Mouse (Mus musculus): Measurements from ENCODE around the gene Lmbr1.
"Not testable (repeated sequence)": the region's sequence is repeated elsewhere in the genome, so short reads cannot be mapped to it uniquely, and the experiment has no call there.

Lmbr1 gene

GRCm38 (mm10) chr5:29378298-29379036, at the start of gene Lmbr1:
TSS of gene Lmbr1 (minus strand) at chr5:29378390.
- peak; percentile 88 to 89 for DNase-seq (ENCODE audit: low spot score in 2 of 2)

- not testable (repeated sequence) for DNase-seq (ENCODE audit: low spot score in 2 of 2)
These were observed 45.1 kb upstream of the Lmbr1 start for GRCm38 (mm10) chr5:29423330-29423729.

- DNase-seq (ENCODE audit: low spot score in 2 of 2) = no peak
These were observed 34.9 kb upstream of the Lmbr1 start for GRCm38 (mm10) chr5:29413041-29413440.

- DNase-seq (ENCODE audit: low spot score in 2 of 2) = no peak
These were observed 32.7 kb upstream of the Lmbr1 start for GRCm38 (mm10) chr5:29410854-29411253.

- no peak for DNase-seq (ENCODE audit: low spot score in 2 of 2)
These were observed 20.2 kb upstream of the Lmbr1 start for GRCm38 (mm10) chr5:29398427-29398826.

DNA sequence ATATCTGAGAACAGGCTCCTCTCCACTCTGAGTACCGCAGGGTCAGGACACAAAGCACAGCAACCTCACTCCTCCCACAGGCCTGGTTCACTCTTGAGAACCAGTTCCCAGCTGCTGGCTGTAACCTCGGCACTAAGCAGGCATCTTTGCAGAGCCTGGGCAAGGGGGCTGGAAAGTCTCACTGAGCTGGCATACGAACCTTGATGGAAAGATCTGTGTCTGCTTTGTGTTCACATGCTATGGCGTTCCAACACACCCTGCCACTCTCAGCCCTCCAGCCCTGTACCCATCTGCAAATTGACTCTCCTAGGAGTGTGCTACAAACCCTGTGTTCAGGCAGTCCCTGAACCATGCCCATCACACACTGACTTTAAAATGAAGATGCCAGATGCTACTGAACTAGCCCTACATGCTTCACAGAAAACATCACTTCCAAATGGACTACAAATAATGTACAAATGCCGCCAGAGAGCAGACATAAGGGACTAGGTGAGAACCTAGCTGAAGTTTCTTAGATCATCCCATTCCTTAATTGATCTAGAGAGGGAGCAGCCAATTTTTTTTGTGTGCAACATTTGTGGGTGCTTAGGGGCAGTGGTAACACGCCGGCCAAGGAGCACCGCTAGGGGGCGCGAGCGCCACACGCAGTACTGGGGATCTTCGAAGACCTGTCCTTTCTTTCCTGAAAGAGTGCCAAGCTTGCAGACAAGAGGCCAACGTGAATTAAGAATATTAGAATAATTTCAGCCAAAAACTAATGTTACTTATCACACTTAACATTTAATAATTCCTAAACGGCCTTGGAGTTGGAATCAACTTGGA, 11.0 kb upstream of the Lmbr1 start:
- DNase-seq (ENCODE audit: low spot score in 2 of 2) = peak; percentile 50 to 64

DNA sequence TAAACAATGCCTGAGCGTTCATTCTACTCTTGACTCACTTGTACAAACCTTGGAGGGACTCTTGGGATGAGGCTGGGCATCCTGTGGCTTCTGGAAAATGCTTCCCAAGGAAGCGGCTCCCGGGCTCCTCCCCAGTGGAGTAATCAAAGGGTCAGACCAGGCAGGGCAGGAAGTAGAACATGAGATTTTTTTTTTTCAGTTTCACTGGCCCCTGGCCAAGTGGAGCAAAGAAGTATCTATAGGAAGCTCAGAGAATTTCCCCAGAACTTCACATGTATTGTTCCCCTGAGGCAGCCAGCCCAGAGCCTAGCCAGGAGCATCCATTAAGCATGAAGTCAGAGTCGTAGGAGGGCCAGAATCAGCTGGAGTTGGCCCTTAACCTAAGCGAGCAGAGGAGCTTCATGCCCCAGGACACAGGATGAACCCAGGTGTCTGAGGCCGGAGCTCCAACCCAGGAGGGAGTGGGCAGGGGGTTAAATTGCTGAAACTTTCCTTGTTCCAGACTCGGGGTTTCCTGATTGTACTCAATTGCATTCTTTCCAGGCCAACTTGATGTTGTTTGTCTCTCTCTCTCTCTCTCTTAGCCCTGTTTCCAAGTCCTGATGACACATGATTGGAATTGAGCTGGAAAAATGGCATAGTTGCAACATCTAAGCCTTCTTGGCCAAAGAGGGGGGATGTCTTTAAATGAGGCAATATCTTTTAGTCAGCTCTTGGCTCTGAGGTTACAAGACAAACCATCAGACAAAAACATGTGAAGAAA, 10.2 kb upstream of the Lmbr1 start:
- no peak for DNase-seq (ENCODE audit: low spot score in 2 of 2)

GRCm38 (mm10) chr5:29387591-29387990, 9.4 kb upstream of the Lmbr1 start:
- DNase-seq (ENCODE audit: low spot score in 2 of 2) = no peak

DNA sequence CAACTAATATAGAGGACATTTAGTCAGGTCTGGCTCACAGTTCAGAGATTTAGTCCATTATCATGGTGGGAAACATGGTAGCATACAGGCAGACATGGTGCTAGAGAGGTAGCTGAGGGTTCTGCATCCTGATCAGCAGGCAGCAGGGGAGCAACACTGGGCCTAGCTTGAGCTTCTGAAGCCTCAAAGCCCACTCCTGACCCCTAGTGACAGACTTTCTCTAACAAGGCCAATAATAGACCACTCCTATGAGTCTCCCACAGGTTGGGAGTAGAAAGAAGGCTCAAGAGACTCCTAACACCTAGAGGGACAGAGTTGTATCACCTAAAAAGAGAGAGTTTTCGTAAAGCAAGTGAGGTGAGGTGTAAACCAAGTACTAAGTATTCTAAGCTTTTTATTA, 4.6 kb upstream of the Lmbr1 start:
- no peak for DNase-seq (ENCODE audit: low spot score in 2 of 2)

GRCm38 (mm10) chr5:29380091-29380490, 1.9 kb upstream of the Lmbr1 start:
- DNase-seq (ENCODE audit: low spot score in 2 of 2) = no peak

DNA sequence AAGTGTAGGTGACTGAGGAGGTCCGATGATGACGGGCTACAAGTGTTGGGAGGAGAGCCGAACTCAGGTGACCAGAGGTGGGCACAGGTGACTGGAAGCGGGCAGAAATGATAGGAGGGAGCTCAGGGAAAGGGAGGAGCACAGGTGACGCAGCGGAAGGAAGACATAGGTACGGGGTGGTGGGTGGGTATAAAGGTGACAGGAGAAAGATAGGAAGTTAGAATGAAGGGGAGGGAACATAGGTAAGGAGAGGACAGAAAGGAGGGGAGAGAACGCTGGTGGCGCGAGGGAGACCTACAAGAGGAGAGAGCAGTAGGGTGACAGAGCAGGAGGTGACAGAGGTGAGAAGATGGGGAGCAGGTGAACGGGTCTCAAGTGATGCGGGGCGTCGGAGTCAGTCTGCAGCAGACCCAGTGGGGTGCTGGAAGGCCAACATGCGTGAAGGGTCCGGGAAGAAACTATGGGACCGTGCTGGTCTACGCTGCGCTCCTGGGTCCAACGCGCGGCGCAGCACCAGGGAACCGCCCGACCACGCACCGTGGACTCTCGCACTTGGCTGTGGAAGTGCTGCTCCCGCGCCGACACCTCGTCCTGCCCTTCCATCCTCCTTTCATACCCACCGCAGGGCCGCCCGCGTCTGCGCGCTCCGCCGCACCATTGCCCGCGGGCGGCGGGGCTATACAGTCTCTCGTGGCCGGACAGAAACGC, 446 bp downstream of the Lmbr1 start:
- peak; percentile 11 to 15 for DNase-seq (ENCODE audit: low spot score in 2 of 2)

- no peak for DNase-seq (ENCODE audit: low spot score in 2 of 2)
These were observed 14.7 kb downstream of the Lmbr1 start for GRCm38 (mm10) chr5:29363511-29363910.

DNA sequence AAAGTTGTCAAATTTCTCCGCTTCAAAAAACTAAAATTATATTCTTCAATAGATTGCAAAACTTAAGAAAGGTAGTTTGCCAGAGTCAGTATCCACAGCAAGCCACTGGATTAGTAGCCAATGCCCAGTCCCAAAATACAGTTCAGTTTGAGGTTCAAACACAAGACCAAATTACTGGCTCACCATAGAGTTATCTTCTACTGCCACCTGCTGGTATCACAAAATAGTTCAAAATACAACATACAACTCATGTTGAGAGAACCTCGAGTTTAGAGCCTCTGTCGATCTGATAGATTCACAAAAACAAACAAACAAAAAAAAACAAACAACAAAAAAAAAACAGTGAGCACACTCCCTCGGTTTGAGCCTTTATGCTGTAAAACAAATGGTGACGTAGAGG, 42.4 kb downstream of the Lmbr1 start:
- DNase-seq (ENCODE audit: low spot score in 2 of 2) = no peak

DNA sequence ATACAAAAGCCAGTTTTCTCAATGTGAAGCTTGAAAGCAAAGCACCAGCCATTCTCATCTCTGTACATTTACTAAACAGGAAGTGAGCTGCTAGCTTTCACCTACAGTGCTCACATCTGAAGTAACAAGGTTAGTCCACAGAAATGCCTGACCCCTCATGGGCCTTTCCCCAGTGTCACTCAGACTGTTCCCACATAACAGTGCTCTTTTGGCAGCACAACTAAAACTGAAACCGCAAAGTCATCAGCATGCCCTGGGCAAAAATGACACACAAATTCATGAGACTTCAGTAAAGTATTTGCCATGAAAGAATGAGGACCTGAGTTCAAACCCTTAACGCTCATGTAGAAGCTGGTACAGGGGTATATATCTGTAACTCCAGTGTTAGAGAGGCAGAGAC, 55.7 kb downstream of the Lmbr1 start:
- no peak for DNase-seq (ENCODE audit: low spot score in 2 of 2)

DNA sequence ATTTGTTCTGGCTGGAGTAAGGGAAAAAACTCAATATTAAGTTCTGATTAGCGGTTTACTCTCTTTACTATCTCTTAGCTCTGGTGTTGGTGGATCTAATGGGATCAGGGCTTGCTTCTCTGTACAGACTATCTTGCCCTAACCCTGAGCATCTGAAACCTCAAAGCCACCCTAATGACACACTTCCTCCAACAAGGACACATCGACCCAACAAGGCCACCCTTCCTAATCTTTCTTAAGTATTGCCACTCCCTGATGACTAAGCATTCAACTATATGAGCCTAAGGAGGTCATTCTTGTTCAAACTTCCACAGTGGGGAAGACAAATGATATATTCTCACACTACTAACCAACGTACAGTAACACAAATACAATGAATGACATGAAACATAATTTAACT, 69.0 kb downstream of the Lmbr1 start:
- DNase-seq (ENCODE audit: low spot score in 2 of 2) = no peak

- DNase-seq (ENCODE audit: low spot score in 2 of 2) = peak; percentile 12 to 13
These were observed 85.0 kb downstream of the Lmbr1 start for GRCm38 (mm10) chr5:29293194-29293593.

- DNase-seq (ENCODE audit: low spot score in 2 of 2) = no peak
These were observed 88.1 kb downstream of the Lmbr1 start for GRCm38 (mm10) chr5:29290110-29290509.

GRCm38 (mm10) chr5:29289703-29290102, 88.5 kb downstream of the Lmbr1 start:
- no peak for DNase-seq (ENCODE audit: low spot score in 2 of 2)

- no peak for DNase-seq (ENCODE audit: low spot score in 2 of 2)
These were observed 97.1 kb downstream of the Lmbr1 start for GRCm38 (mm10) chr5:29281081-29281480.

DNA sequence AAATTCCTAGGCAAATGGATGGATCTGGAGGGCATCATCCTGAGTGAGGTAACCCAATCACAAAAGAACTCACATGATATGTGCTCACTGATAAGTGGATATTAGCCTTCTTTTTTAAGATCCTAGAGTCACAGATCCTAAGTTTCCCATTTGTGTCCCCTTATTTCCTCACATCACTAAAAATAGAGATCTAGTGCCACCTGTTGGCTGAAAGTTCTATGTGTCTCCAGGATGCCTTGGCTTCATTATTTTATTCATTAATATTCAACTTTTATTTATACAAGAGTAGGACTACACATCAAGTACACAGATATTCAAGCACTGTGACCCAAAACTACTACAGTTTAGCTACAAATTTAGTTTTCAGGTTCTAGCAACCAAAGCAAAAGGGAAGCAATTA, 103.4 kb downstream of the Lmbr1 start:
- DNase-seq (ENCODE audit: low spot score in 2 of 2) = no peak

- no peak for DNase-seq (ENCODE audit: low spot score in 2 of 2)
These were observed 104.8 kb downstream of the Lmbr1 start for GRCm38 (mm10) chr5:29273426-29273825.

DNA sequence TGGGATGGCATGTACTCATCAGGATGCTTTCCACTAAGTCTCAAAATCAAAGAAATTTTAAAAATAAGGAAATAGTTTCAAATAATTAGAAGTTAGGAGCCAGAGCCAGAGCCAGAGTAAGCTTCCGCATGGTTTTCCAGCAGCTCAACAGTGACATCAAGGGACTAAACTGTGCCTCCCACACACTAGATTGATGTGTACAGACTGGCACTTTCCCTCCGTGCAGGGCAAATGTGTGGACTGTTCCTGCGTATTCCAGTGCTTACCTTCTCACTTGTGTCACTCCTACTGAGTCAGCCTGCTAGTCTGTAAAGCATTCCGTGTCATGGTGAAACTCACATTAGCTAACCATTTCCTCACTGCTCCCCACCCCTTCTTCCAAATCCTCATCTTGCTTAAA, 107.3 kb downstream of the Lmbr1 start:
- DNase-seq (ENCODE audit: low spot score in 2 of 2) = no peak
